Mouse (Mus musculus) cerebellum, adult 8-10 months (tissue): ENCODE data around the gene Rcan2.

Experiments used
- DNase-seq: peaks from one replicate; pipeline ENCODE4 v3.0.0; 2022

Rcan2 gene

GRCm38 (mm10) chr17:44026378-44026777 lies 225.2 kb downstream of the Rcan2 start:
- DNase-seq, result no peak

- DNase-seq, result no peak
Measured at GRCm38 (mm10) chr17:44026786-44027185, 225.6 kb downstream of the Rcan2 start.

- no peak for DNase-seq
Measured at GRCm38 (mm10) chr17:44027311-44027710, 226.2 kb downstream of the Rcan2 start.

GRCm38 (mm10) chr17:44029616-44030015 lies 228.5 kb downstream of the Rcan2 start:
- no peak for DNase-seq

- no peak for DNase-seq
Measured at GRCm38 (mm10) chr17:44030776-44031587, 229.8 kb downstream of the Rcan2 start.

GRCm38 (mm10) chr17:44035005-44035404 lies 233.9 kb downstream of the Rcan2 start:
- no peak for DNase-seq

- peak; percentile 34 for DNase-seq
Measured at GRCm38 (mm10) chr17:44038656-44039055, 237.5 kb downstream of the Rcan2 start.

GRCm38 (mm10) chr17:44040449-44040848 lies 239.3 kb downstream of the Rcan2 start:
- no peak for DNase-seq

GRCm38 (mm10) chr17:44042301-44042700 lies 241.2 kb downstream of the Rcan2 start:
- DNase-seq, result no peak

- no peak for DNase-seq
Measured at GRCm38 (mm10) chr17:44042861-44043260, 241.7 kb downstream of the Rcan2 start.

GRCm38 (mm10) chr17:44053427-44053826 lies 252.3 kb downstream of the Rcan2 start:
- DNase-seq, result no peak

- DNase-seq, result no peak
Measured at GRCm38 (mm10) chr17:44057123-44057522, 256.0 kb downstream of the Rcan2 start.

- no peak for DNase-seq
Measured at GRCm38 (mm10) chr17:44058145-44058544, 257.0 kb downstream of the Rcan2 start.

- DNase-seq, result no peak
Measured at GRCm38 (mm10) chr17:44060781-44061180, 259.6 kb downstream of the Rcan2 start.

GRCm38 (mm10) chr17:44061289-44061890 lies 260.2 kb downstream of the Rcan2 start:
- DNase-seq, result no peak

- DNase-seq, result no peak
Measured at GRCm38 (mm10) chr17:44068876-44069275, 267.7 kb downstream of the Rcan2 start.

- no peak for DNase-seq
Measured at GRCm38 (mm10) chr17:44071680-44072079, 270.5 kb downstream of the Rcan2 start.

GRCm38 (mm10) chr17:44075601-44076000 lies 274.4 kb downstream of the Rcan2 start:
- no peak for DNase-seq

GRCm38 (mm10) chr17:44076051-44076680 lies 275.0 kb downstream of the Rcan2 start:
- DNase-seq, result peak; percentile 38

- DNase-seq, result peak; percentile 12
Measured at GRCm38 (mm10) chr17:44077146-44077842, 276.1 kb downstream of the Rcan2 start.

- no peak for DNase-seq
Measured at GRCm38 (mm10) chr17:44077843-44078160, 276.7 kb downstream of the Rcan2 start.

- DNase-seq, result peak; percentile 90
Measured at GRCm38 (mm10) chr17:44078631-44079350, 277.6 kb downstream of the Rcan2 start, which contains the start of gene Enpp5. Gene Enpp5, plus strand, starts transcription at chr17:44078813.

- no peak for DNase-seq
Measured at GRCm38 (mm10) chr17:44083156-44083555, 282.0 kb downstream of the Rcan2 start.
